Comparison of ENCODE assay signal across 8 mouse cellular contexts in the genomic region with DNA sequence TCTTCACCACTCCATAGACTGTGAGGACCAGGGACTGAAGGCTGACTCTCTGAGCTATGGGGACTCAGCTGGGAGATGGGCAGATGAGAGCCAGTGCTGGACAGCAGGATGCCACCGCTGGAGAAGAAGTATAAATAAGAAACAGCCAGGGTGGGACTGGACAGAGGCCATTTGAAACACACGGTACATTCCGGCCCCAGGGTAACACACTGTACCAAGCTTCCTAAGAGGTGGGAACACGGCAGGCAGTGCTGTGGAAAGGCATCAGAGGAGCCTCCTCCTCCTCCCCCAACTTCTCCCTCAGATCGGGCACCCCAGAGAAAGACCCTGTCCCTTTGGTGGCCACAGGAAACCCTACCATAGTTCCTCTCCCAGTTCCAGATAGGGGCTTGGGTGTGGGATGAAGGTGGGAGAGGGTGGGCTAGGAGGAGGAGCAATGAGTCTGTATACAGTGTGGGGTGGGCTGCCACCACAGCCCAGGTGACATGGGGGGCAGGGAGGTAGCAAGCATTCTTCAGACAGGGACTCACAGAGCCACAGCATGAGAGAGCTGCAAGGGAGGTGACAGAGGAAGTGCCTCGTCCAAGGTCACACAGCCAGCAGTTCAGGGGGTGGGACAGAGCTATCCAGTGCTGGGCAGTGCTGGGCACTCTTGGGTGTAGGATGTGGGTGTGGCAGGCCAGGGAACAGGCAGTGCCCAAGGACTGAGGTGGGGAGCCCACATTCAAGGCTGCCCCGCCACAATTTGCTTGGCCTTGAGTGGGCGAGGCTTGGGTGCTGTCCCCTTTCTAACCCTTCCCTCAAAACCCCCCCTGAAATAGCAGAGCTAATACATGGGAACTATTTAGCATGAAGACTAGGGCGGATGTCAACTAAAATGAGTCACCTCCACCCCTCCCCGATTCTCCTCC. TPM values are rescaled to one million over a fixed set of nuclear protein-coding genes. Genes with fewer than 3 reads are reported as not detected.
DNase-seq lines count a peak whose midpoint lies in the region; ATAC-seq and TF ChIP-seq lines count a peak whose summit lies in the region.

No protein-coding gene starts in this region.

- no peaks in the 10 kb centered on the region for H3K36me3 ChIP-seq in hindbrain, embryonic 10.5 days
- H3K36me3 ChIP-seq in hindbrain, embryonic 14.5 days (replicated peaks; ENCODE audit: control insufficient read depth, insufficient read depth), result no peaks in the 10 kb centered on the region
- H3K36me3 ChIP-seq in intestine, postnatal 0 days (ENCODE audit: control insufficient read depth, insufficient read depth), result no peaks in the 10 kb centered on the region
- no peaks in the 10 kb centered on the region for H3K36me3 ChIP-seq in stomach, embryonic 15.5 days
- no peaks in the 10 kb centered on the region for H3K36me3 ChIP-seq in hindbrain, embryonic 12.5 days

- no peak overlapping the region for H3K9ac ChIP-seq in hindbrain, embryonic 14.5 days
- H3K9ac ChIP-seq in intestine, postnatal 0 days (ENCODE audit: low read depth, low read length), result 0 out of 2 replicates have a peak overlapping the region, but pooled peaks have one; percentile 3
- no peak overlapping the region for H3K9ac ChIP-seq in stomach, embryonic 15.5 days
- no peak overlapping the region for H3K9ac ChIP-seq in hindbrain, embryonic 12.5 days

- peaks cover 70% of the 10 kb centered on the region for H3K27me3 ChIP-seq in hindbrain, embryonic 10.5 days (ENCODE audit: insufficient read depth, poor library complexity, severe bottlenecking)
- H3K27me3 ChIP-seq in hindbrain, embryonic 14.5 days (ENCODE audit: control insufficient read depth, insufficient read depth, low read length), result 0 out of 2 replicates have a peak, but pooled peaks cover 7% of the 10 kb centered on the region
- H3K27me3 ChIP-seq in intestine, postnatal 0 days (replicated peaks; ENCODE audit: control insufficient read depth, insufficient read depth, low read length), result no peaks in the 10 kb centered on the region
- no peaks in the 10 kb centered on the region for H3K27me3 ChIP-seq in stomach, embryonic 15.5 days (replicated peaks)
- peaks cover 40% of the 10 kb centered on the region for H3K27me3 ChIP-seq in hindbrain, embryonic 12.5 days

- TF ChIP-seq CTCF in intestine, postnatal 0 days (IDR thresholded peaks at IDR 0.05; ENCODE audit: low read depth), result no peak

- ATAC-seq in hindbrain, embryonic 14.5 days (ENCODE audit: low FRiP score), result no peak
- peak; percentile 55 for ATAC-seq in activated CD4-positive, CD25-positive, alpha-beta regulatory T cell, adult 4 months
- ATAC-seq in intestine, postnatal 0 days, result peak; percentile 40
- peak; percentile 20; the same call in 1 of the 2 replicates for ATAC-seq in stomach, embryonic 15.5 days (ENCODE audit: insufficient read depth, low FRiP score, low read depth)
- no peak for ATAC-seq in hindbrain, embryonic 12.5 days (ENCODE audit: low FRiP score)

- H3K4me1 ChIP-seq in hindbrain, embryonic 10.5 days (replicated peaks), result peaks cover 70% of the 10 kb centered on the region
- H3K4me1 ChIP-seq in hindbrain, embryonic 14.5 days (replicated peaks; ENCODE audit: control insufficient read depth, insufficient read depth, low read length), result peaks cover under 1% of the 10 kb centered on the region; the same call in 1 of the 2 replicates
- peaks cover 23% of the 10 kb centered on the region; the same call in 1 of the 2 replicates for H3K4me1 ChIP-seq in intestine, postnatal 0 days (replicated peaks; ENCODE audit: control insufficient read depth, insufficient read depth, low read length)
- peaks cover 42% of the 10 kb centered on the region for H3K4me1 ChIP-seq in stomach, embryonic 15.5 days
- H3K4me1 ChIP-seq in hindbrain, embryonic 12.5 days, result peaks cover 45% of the 10 kb centered on the region

- H3K27ac ChIP-seq in hindbrain, embryonic 10.5 days, result peak overlapping the region; percentile 59
- no peak overlapping the region for H3K27ac ChIP-seq in hindbrain, embryonic 14.5 days
- no peak overlapping the region; the same call in 1 of the 2 replicates for H3K27ac ChIP-seq in intestine, postnatal 0 days (ENCODE audit: low read depth, low read length)
- no peak overlapping the region for H3K27ac ChIP-seq in stomach, embryonic 15.5 days
- no peak overlapping the region for H3K27ac ChIP-seq in hindbrain, embryonic 12.5 days

- H3K9me3 ChIP-seq in hindbrain, embryonic 10.5 days, result no peaks in the 10 kb centered on the region
- no peaks in the 10 kb centered on the region for H3K9me3 ChIP-seq in hindbrain, embryonic 14.5 days (ENCODE audit: control insufficient read depth, low read length)
- H3K9me3 ChIP-seq in intestine, postnatal 0 days (ENCODE audit: control insufficient read depth), result no peaks in the 10 kb centered on the region
- H3K9me3 ChIP-seq in stomach, embryonic 15.5 days, result no peaks in the 10 kb centered on the region
- no peaks in the 10 kb centered on the region for H3K9me3 ChIP-seq in hindbrain, embryonic 12.5 days (replicated peaks)

- 63% methylated on average over 10 of the region's 10 CpGs for WGBS in hindbrain, embryonic 10.5 days
- WGBS in hindbrain, embryonic 14.5 days, result 69% methylated on average over 10 of the region's 10 CpGs
- WGBS in intestine, postnatal 0 days, result 51% methylated on average over 10 of the region's 10 CpGs
- WGBS in stomach, embryonic 15.5 days, result 65% methylated on average over 10 of the region's 10 CpGs
- 67% methylated on average over 10 of the region's 10 CpGs for WGBS in hindbrain, embryonic 12.5 days

- DNase-seq in hindbrain, embryonic 10.5 days (ENCODE audit: low spot score), result no peak
- DNase-seq in hindbrain, embryonic 14.5 days (ENCODE audit: low spot score), result no peak
- DNase-seq in right cerebral cortex, postnatal 4 days, result no peak
- DNase-seq in cerebellum, adult 18-20 months, result no peak

- H3K4me2 ChIP-seq in hindbrain, embryonic 14.5 days (replicated peaks), result no peak overlapping the region
- H3K4me2 ChIP-seq in intestine, postnatal 0 days (replicated peaks; ENCODE audit: low read depth), result no peak overlapping the region; the same call in 1 of the 2 replicates
- no peak overlapping the region for H3K4me2 ChIP-seq in stomach, embryonic 15.5 days
- no peak overlapping the region for H3K4me2 ChIP-seq in hindbrain, embryonic 12.5 days (replicated peaks)

- H3K4me3 ChIP-seq in hindbrain, embryonic 10.5 days, result no peak overlapping the region
- no peak overlapping the region for H3K4me3 ChIP-seq in hindbrain, embryonic 14.5 days (replicated peaks; ENCODE audit: low read length)
- H3K4me3 ChIP-seq in intestine, postnatal 0 days (ENCODE audit: low read depth, low read length), result no peak overlapping the region
- H3K4me3 ChIP-seq in stomach, embryonic 15.5 days (replicated peaks), result no peak overlapping the region
- no peak overlapping the region for H3K4me3 ChIP-seq in hindbrain, embryonic 12.5 days

RNA-seq across cellular contexts. Expression of gene Fkbp5, which starts 1.6 kb away (rescaled TPM):
- polyA plus RNA-seq in hindbrain, embryonic 10.5 days (2016; fragmentation: Nextera tagmentation; extraction: Ambion mirVana), result 34.3 and 37.9 TPM in 2 replicates
- 8.2 and 9.8 TPM in 2 replicates for polyA plus RNA-seq in hindbrain, embryonic 14.5 days (2014; fragmentation: Nextera tagmentation; extraction: Ambion mirVana)
- polyA plus RNA-seq in activated CD4-positive, CD25-positive, alpha-beta regulatory T cell, adult 4 months (2017; shearing (Covaris generic)), result 10 to 100 TPM; 17.9 to 24.0 TPM
- 9.7 and 10.1 TPM in 2 replicates for polyA plus RNA-seq in intestine, postnatal 0 days (2015; fragmentation: Nextera tagmentation; extraction: Ambion mirVana)
- 24.1 and 24.6 TPM in 2 replicates for polyA plus RNA-seq in stomach, embryonic 15.5 days (2015; fragmentation: Nextera tagmentation; extraction: Ambion mirVana)
- 28.3 and 32.6 TPM in 2 replicates for polyA plus RNA-seq in hindbrain, embryonic 12.5 days (2016; fragmentation: Nextera tagmentation; extraction: Ambion mirVana)

RNA-seq across cellular contexts. Expression of gene Armc12, which starts 14.9 kb away (rescaled TPM):
- not detected in 2 replicates for polyA plus RNA-seq in hindbrain, embryonic 10.5 days (2016; fragmentation: Nextera tagmentation; extraction: Ambion mirVana)
- not detected in 2 replicates for polyA plus RNA-seq in hindbrain, embryonic 14.5 days (2014; fragmentation: Nextera tagmentation; extraction: Ambion mirVana)
- not detected for polyA plus RNA-seq in activated CD4-positive, CD25-positive, alpha-beta regulatory T cell, adult 4 months (2017; shearing (Covaris generic))
- not detected in 2 replicates for polyA plus RNA-seq in intestine, postnatal 0 days (2015; fragmentation: Nextera tagmentation; extraction: Ambion mirVana)
- not detected in 2 replicates for polyA plus RNA-seq in stomach, embryonic 15.5 days (2015; fragmentation: Nextera tagmentation; extraction: Ambion mirVana)
- polyA plus RNA-seq in hindbrain, embryonic 12.5 days (2016; fragmentation: Nextera tagmentation; extraction: Ambion mirVana), result not detected in 2 replicates

RNA-seq across cellular contexts. Expression of gene Clpsl2, which starts 33.5 kb away (rescaled TPM):
- not detected in 2 replicates for polyA plus RNA-seq in hindbrain, embryonic 10.5 days (2016; fragmentation: Nextera tagmentation; extraction: Ambion mirVana)
- not detected in 2 replicates for polyA plus RNA-seq in hindbrain, embryonic 14.5 days (2014; fragmentation: Nextera tagmentation; extraction: Ambion mirVana)
- polyA plus RNA-seq in activated CD4-positive, CD25-positive, alpha-beta regulatory T cell, adult 4 months (2017; shearing (Covaris generic)), result not detected
- polyA plus RNA-seq in intestine, postnatal 0 days (2015; fragmentation: Nextera tagmentation; extraction: Ambion mirVana), result not detected in 2 replicates
- polyA plus RNA-seq in stomach, embryonic 15.5 days (2015; fragmentation: Nextera tagmentation; extraction: Ambion mirVana), result not detected in 2 replicates
- not detected in 2 replicates for polyA plus RNA-seq in hindbrain, embryonic 12.5 days (2016; fragmentation: Nextera tagmentation; extraction: Ambion mirVana)

RNA-seq across cellular contexts. Expression of gene Clps, which starts 44.9 kb away (rescaled TPM):
- not detected in 2 replicates for polyA plus RNA-seq in hindbrain, embryonic 10.5 days (2016; fragmentation: Nextera tagmentation; extraction: Ambion mirVana)
- polyA plus RNA-seq in hindbrain, embryonic 14.5 days (2014; fragmentation: Nextera tagmentation; extraction: Ambion mirVana), result not detected in 2 replicates
- polyA plus RNA-seq in activated CD4-positive, CD25-positive, alpha-beta regulatory T cell, adult 4 months (2017; shearing (Covaris generic)), result not detected
- 104 and 125 TPM in 2 replicates for polyA plus RNA-seq in intestine, postnatal 0 days (2015; fragmentation: Nextera tagmentation; extraction: Ambion mirVana)
- polyA plus RNA-seq in stomach, embryonic 15.5 days (2015; fragmentation: Nextera tagmentation; extraction: Ambion mirVana), result 3,221 and 3,572 TPM in 2 replicates
- not detected in 2 replicates for polyA plus RNA-seq in hindbrain, embryonic 12.5 days (2016; fragmentation: Nextera tagmentation; extraction: Ambion mirVana)

RNA-seq across cellular contexts. Expression of gene Lhfpl5, which starts 59.8 kb away (rescaled TPM):
- 1.9 and 2.1 TPM in 2 replicates for polyA plus RNA-seq in hindbrain, embryonic 10.5 days (2016; fragmentation: Nextera tagmentation; extraction: Ambion mirVana)
- 13.5 and 13.7 TPM in 2 replicates for polyA plus RNA-seq in hindbrain, embryonic 14.5 days (2014; fragmentation: Nextera tagmentation; extraction: Ambion mirVana)
- polyA plus RNA-seq in activated CD4-positive, CD25-positive, alpha-beta regulatory T cell, adult 4 months (2017; shearing (Covaris generic)), result 1 to 10 TPM in 1 of 2 experiments, under 1 TPM in 1; 0.64 to 1.7 TPM
- 0.90 and 1.3 TPM in 2 replicates for polyA plus RNA-seq in intestine, postnatal 0 days (2015; fragmentation: Nextera tagmentation; extraction: Ambion mirVana)
- 0.85 and 1.0 TPM in 2 replicates for polyA plus RNA-seq in stomach, embryonic 15.5 days (2015; fragmentation: Nextera tagmentation; extraction: Ambion mirVana)
- polyA plus RNA-seq in hindbrain, embryonic 12.5 days (2016; fragmentation: Nextera tagmentation; extraction: Ambion mirVana), result 2.0 and 3.4 TPM in 2 replicates

Comparison
In these comparisons a context has a peak if more than half of its experiments do, and no peak if none do; other contexts are left out.
1. ATAC-seq: peak in activated CD4-positive, CD25-positive, alpha-beta regulatory T cell, adult 4 months (single experiment), intestine, postnatal 0 days (single experiment) and stomach, embryonic 15.5 days (single experiment); none in hindbrain, embryonic 14.5 days (single experiment) and hindbrain, embryonic 12.5 days (single experiment).